Mouse (Mus musculus): Measurements from ENCODE around the gene Zdhhc24.

DNA sequence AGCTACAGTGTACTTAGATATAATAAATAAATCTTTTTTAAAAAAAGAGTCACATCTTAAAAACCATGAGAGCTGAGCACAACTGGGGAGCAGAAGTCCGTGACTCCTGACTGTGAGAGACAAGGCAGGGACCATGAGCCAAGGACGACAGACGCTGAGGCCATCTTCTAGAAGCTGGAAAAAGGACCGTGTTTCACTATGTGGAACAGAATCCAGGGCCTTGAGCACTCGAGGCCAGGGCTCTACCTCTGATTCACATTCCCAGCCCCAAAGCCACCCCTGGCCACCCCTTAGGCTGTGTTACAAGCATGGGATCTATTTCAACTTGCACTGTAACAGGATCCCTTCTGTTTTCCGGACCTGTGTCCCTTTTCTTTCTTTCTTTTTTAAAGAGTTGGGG is 41.2 kb downstream of the Zdhhc24 start:
- TF ChIP-seq CTCF (conservative IDR thresholded peaks at IDR 0.05; ENCODE audit: low read length) (no peak), POU5F1 (IDR thresholded peaks at IDR 0.05; ENCODE audit: borderline replicate concordance, low read length) (no peak), NANOG (IDR thresholded peaks at IDR 0.05; ENCODE audit: borderline replicate concordance, low read length) (no peak)
